Mouse (Mus musculus) stomach, postnatal 0 days (tissue): ENCODE results near the gene Map3k19.

Experiments
- CTCF ChIP-seq: IDR thresholded peaks from 2 replicates; pipeline ENCODE4 v1.5.1; 2016; ENCODE audit warnings: antibody characterized with exemption, low read depth, mild to moderate bottlenecking, moderate library complexity
- EP300 ChIP-seq: optimal IDR thresholded peaks from 2 replicates; pipeline ENCODE3; 2016; ENCODE audit warnings: antibody characterized with exemption

GRCm38 (mm10) chr1:127788943-127789342 is 65.9 kb downstream of the Map3k19 start:
- TF ChIP-seq CTCF (no peak), EP300 (no peak)
